ENCODE assay signal across 9 mouse cellular contexts in the genomic region with DNA sequence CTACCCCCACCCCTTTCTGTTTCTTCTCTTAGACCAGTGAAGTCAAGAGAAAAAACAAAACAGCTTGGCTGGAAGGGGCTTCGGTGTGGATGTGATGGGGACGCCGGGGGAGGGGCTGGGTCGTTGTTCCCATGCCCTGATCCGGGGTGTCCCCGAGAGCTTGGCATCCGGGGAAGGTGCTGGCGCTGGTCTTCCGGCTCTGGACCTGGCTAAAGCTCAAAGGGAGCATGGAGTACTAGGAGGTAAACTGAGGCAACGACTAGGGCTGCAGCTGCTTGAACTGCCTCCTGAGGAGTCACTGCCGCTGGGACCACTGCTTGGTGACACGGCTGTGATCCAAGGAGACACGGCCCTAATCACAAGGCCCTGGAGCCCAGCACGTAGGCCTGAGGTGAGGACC. TPM values are rescaled to one million over a fixed set of nuclear protein-coding genes. Genes with fewer than 3 reads are reported as not detected.
DNase-seq lines count a peak whose midpoint lies in the region; ATAC-seq lines count a peak whose summit lies in the region.
"Had no signal": no experiment of that assay in that cellular context is flagged by ENCODE, and none has a peak within 500 bp of the region (broad histone marks: within the 10 kb centered on the region; RNA-seq: fewer than 3 reads in every experiment).

No protein-coding gene starts in this region.

- intact Hi-C loops in heart, postnatal 36 days (cut with DNase I) = no loop called here

- peaks cover 11% of the 10 kb centered on the region for H3K27me3 ChIP-seq in liver, embryonic 11.5 days (replicated peaks; ENCODE audit: control insufficient read depth, insufficient read depth, low read length)
- H3K27me3 ChIP-seq: CH12.LX had no signal

- peak; percentile 95 for DNase-seq in heart, adult 11 months
- no peak for DNase-seq in heart, postnatal 36 days
- DNase-seq in thymus, postnatal 4 days = peak; percentile 50
- DNase-seq in thymus, postnatal 25 days = no peak
- no peak for DNase-seq in liver, embryonic 11.5 days (ENCODE audit: low spot score)
- DNase-seq in right cerebral cortex, postnatal 14 days = no peak
- DNase-seq in right cerebral cortex, adult 18-20 months = no peak
- DNase-seq in spleen, postnatal 4 days (ENCODE audit: low spot score in 2 of 2) = no peak

- H3K4me2 ChIP-seq in liver, embryonic 11.5 days = peak overlapping the region; percentile 84

- ATAC-seq in liver, embryonic 11.5 days (replicated peaks; ENCODE audit: low FRiP score) = no peak

- no peak overlapping the region; the same call in 1 of the 2 replicates for H3K27ac ChIP-seq in liver, embryonic 11.5 days (ENCODE audit: low read depth, low read length)

- no peaks in the 10 kb centered on the region for H3K9me3 ChIP-seq in liver, embryonic 11.5 days (ENCODE audit: control insufficient read depth, low read length)

- H3K9ac ChIP-seq in liver, embryonic 11.5 days (ENCODE audit: low read depth, low read length) = peak overlapping the region; percentile 65; the same call in 1 of the 2 replicates

- peak overlapping the region; percentile 64 for H3K4me3 ChIP-seq in liver, embryonic 11.5 days (ENCODE audit: low read depth, low read length)

- WGBS in liver, embryonic 11.5 days = 43% methylated on average over 14 of the region's 14 CpGs

- peaks cover 46% of the 10 kb centered on the region for H3K4me1 ChIP-seq in liver, embryonic 11.5 days (replicated peaks; ENCODE audit: control insufficient read depth, insufficient read depth, low read length)

- H3K36me3 ChIP-seq in liver, embryonic 11.5 days (ENCODE audit: control insufficient read depth, insufficient read depth, low read length) = peaks cover 29% of the 10 kb centered on the region

RNA-seq across cellular contexts. Expression of a gene that starts 1.2 kb away (rescaled TPM):
- total RNA-seq in heart, postnatal 36 days (2021) = 10 to 100 TPM; 27.5 to 27.6 TPM
- polyA plus RNA-seq in liver, embryonic 11.5 days (2014; fragmentation: Nextera tagmentation; extraction: Ambion mirVana) = 124 and 132 TPM in 2 replicates

RNA-seq across cellular contexts. Expression of a gene that starts 5.1 kb away (rescaled TPM):
- total RNA-seq in heart, postnatal 36 days (2021) = under 1 TPM in 1 of 2 experiments, not detected in 1; 0.56 TPM
- 0.34 and 1.8 TPM in 2 replicates for polyA plus RNA-seq in liver, embryonic 11.5 days (2014; fragmentation: Nextera tagmentation; extraction: Ambion mirVana)
- total RNA-seq: CH12.LX had no signal

RNA-seq across cellular contexts. Expression of a gene that starts 5.9 kb away (rescaled TPM):
- total RNA-seq in heart, postnatal 36 days (2021) = under 1 TPM; 0.42 to 0.49 TPM
- 8.4 and 11.2 TPM in 2 replicates for polyA plus RNA-seq in liver, embryonic 11.5 days (2014; fragmentation: Nextera tagmentation; extraction: Ambion mirVana)
- total RNA-seq: CH12.LX had no signal

RNA-seq across cellular contexts. Expression of a gene that starts 10.3 kb away (rescaled TPM):
- total RNA-seq in heart, postnatal 36 days (2021) = 10 to 100 TPM; 41.7 to 44.0 TPM
- polyA plus RNA-seq in liver, embryonic 11.5 days (2014; fragmentation: Nextera tagmentation; extraction: Ambion mirVana) = 118 and 134 TPM in 2 replicates

RNA-seq across cellular contexts. Expression of a gene that starts 13.5 kb away (rescaled TPM):
- under 1 TPM; 0.25 to 0.70 TPM for total RNA-seq in heart, postnatal 36 days (2021)
- 3.8 and 4.7 TPM in 2 replicates for polyA plus RNA-seq in liver, embryonic 11.5 days (2014; fragmentation: Nextera tagmentation; extraction: Ambion mirVana)

Comparison
In these comparisons a context has a peak if more than half of its experiments do, and no peak if none do; other contexts are left out.
1. DNase-seq: peak in heart, adult 11 months (single experiment) and thymus, postnatal 4 days (single experiment); none in heart, postnatal 36 days (0 of 2), thymus, postnatal 25 days (single experiment), liver, embryonic 11.5 days (single experiment), right cerebral cortex, postnatal 14 days (single experiment), right cerebral cortex, adult 18-20 months (single experiment) and spleen, postnatal 4 days (0 of 2).